Mouse (Mus musculus) olfactory bulb, adult 2 months (tissue): ENCODE data around the gene Rfx5. TPM values are rescaled to one million over a fixed set of nuclear protein-coding genes. Genes with fewer than 3 reads are reported as not detected.
A peak's percentile ranks its signal among the peaks of the same experiment; 100 is the strongest.

Source experiments
- H3K27ac ChIP-seq: fragments of 200-500 bp; 2 replicates; pipeline ENCODE4 v1.5.1; 2012; ENCODE audit warnings: low read depth, low read length; ENCODE audit not compliant: insufficient read depth
- H3K4me1 ChIP-seq: fragments of 200-500 bp; 2 replicates; pipeline ENCODE4 v1.6.1; 2012; ENCODE audit warnings: low read length; ENCODE audit not compliant: control insufficient read depth, insufficient read depth
- H3K4me3 ChIP-seq: fragments of 200-500 bp; 2 replicates; pipeline ENCODE4 v1.5.1; 2012; ENCODE audit warnings: mild to moderate bottlenecking, low read depth, low read length, moderate library complexity; ENCODE audit not compliant: insufficient read depth
- CTCF ChIP-seq: fragments of 200-500 bp; IDR thresholded peaks from 2 replicates; pipeline ENCODE4 v1.5.1; 2012; ENCODE audit warnings: low read depth, mild to moderate bottlenecking, low read length, moderate library complexity; ENCODE audit not compliant: insufficient read depth
- POLR2A ChIP-seq: fragments of 200-500 bp; IDR thresholded peaks from 2 replicates; pipeline ENCODE4 v1.6.1; 2012; ENCODE audit warnings: mild to moderate bottlenecking, low read depth, low read length, moderate library complexity; ENCODE audit not compliant: insufficient read depth
- WGBS: fragments of 180-500 bp; shearing (Covaris S2); methylation state at CpG from one replicate; pipeline ENCODE4 v1.1.7; 2018; 5-methylcytosine and 5-hydroxymethylcytosine counted together
- polyA plus RNA-seq: library from polyadenylated mRNA; stranded (reverse); fragments of >200 nt; gene quantifications from 2 replicates; pipeline ENCODE4 v1.2.4, GENCODE M21; 2012; ENCODE audit warnings: low replicate concordance; ENCODE audit not compliant: missing spikeins, insufficient read depth, insufficient read length

The Rfx5 gene
- polyA plus RNA-seq, 1 experiment: not detected

DNA sequence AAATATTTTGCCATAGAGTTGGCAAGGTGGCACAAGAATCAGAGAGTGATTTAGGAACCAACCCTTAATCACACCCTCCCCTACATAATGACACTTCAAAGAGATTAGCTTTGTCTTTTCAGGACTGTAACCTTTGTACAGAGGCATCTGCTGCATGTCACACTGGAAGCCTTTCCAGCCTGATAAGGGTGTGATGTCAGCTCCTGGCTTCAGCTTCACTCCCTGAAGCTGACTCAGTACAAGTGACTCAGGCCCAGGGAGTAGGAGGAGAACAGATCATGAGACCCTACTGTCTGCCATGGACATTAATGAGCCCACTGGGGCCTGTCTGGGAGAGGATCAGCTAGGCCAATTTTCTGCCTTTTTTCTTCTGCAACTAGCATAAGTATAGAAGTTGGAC is 33.7 kb downstream of the Rfx5 start:
- Histone ChIP-seq H3K27ac (peak overlapping the region; percentile 40; the same call in 1 of the 2 replicates), H3K4me3 (no peak overlapping the region), H3K4me1 (peaks cover 14% of the 10 kb centered on the region)
- TF ChIP-seq POLR2A (no peak), CTCF (no peak)

DNA sequence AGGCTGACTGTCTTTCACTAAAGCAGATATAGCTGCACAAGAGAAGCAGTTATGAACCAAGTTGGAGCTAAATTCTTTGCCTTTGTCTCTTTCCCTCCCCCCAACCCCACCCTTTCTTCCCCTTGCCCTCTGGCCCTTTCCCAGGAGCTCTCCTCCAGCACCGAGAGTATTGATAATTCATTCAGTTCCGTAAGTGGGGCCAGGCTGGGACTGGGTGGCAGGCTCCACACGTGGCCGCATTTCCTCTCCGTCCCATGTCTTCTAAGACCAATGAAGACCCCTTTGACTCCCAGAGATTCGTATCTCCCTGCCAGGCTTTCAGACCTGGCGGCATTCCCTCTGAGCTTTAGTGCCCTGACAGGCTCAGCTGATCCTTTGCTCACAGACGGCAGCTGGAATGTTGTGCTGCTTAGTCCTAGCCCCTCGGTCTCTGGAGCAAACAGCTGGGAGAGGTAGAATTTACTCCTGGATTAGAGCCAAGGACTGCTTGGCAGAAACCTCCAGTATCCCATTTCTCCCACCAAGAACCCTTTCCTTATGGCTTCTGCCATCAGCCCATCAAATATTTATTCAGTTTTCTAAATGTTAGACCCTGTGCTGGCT is 35.4 kb downstream of the Rfx5 start:
- Histone ChIP-seq H3K4me3 (no peak overlapping the region), H3K27ac (no peak overlapping the region), H3K4me1 (peaks cover 14% of the 10 kb centered on the region)
- TF ChIP-seq POLR2A: no peak
- no peak for TF ChIP-seq CTCF
- WGBS: 23% methylated on average over 9 of the region's 9 CpGs

DNA sequence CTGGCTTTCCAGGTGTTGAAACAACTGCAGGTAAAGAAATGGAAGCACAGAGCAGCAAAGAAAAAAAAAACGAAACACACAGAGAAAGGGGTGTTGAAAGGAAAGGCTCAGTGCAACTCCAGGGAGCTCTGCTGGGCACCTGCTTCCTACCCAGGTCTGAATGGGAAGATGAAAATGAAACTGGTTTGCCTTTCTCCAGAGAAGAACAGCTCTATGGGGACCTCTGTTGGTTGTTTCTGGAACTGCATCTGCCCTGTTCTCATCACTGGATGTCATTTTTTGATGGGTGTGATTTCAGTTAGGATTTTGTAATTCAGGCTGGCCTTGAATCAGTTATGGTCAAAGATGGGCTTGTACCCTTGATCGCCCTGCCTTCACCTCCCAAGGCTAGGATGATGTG is 43.1 kb downstream of the Rfx5 start:
- Histone ChIP-seq H3K4me3 (no peak overlapping the region), H3K4me1 (no peaks in the 10 kb centered on the region), H3K27ac (no peak overlapping the region)
- 32% methylated on average over 2 of the region's 2 CpGs for WGBS
- no peak for TF ChIP-seq CTCF
- no peak for TF ChIP-seq POLR2A

DNA sequence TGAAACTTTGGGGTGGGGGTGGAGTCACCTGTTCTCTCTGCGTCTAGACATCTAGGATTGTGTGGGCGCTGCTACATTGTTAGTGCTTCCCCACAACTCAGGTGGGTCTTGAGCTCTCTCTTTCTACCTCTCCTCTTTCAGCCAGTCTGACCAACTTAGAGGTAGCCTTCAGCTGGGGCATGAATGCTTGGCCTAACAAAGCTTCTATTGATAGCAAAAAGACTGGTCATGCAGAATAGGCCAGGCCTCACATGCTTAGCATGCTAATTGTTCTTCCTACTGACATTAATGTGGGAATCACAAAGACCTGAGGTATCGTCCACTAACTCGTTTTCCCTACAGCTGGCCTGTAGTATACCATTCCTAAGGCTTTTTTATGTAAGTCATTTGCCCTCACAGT is 48.7 kb downstream of the Rfx5 start:
- Histone ChIP-seq H3K4me3 (no peak overlapping the region), H3K27ac (no peak overlapping the region), H3K4me1 (no peaks in the 10 kb centered on the region; the same call in 1 of the 2 replicates)
- 37% methylated on average over 4 of the region's 4 CpGs for WGBS
- TF ChIP-seq POLR2A: no peak
- TF ChIP-seq CTCF: no peak

DNA sequence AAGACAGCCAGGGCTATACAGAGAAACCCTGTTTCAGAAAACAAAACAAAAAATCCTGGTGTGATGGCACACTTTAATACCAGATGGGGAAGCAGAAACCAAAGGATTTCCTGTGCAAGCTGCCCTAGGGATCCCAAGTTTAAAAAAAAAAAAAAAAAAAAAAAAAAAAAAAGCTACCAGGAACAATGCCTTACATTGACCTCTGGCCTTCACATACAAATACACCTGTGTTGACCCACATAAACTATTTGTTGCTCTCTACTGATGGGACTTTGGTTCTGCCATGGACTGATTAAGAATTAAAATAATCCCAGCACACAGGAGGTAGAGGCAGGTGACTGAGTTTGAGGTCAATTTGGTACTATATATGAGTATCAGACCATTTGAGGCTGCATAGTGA is 49.4 kb downstream of the Rfx5 start:
- TF ChIP-seq POLR2A (no peak), CTCF (no peak)
- Histone ChIP-seq H3K4me3 (no peak overlapping the region), H3K27ac (no peak overlapping the region), H3K4me1 (no peaks in the 10 kb centered on the region; the same call in 1 of the 2 replicates)

DNA sequence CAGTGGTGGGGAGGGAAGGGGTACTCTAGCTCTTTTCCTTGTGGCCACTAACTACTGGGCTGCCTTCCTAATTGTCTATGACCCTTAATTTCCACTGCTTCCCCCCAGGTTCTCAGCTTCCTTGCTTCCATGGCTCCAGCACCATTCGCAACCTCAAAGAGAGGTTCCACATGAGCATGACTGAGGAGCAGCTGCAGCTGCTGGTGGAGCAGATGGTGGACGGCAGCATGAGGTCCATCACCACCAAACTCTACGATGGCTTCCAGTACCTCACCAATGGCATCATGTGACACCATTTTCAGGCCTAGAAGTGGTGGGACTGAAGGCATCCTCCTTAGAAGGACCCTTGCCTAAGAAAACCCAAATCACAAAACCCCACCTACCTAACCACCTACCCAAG is 51.8 kb downstream of the Rfx5 start:
- Histone ChIP-seq H3K27ac (no peak overlapping the region), H3K4me3 (no peak overlapping the region), H3K4me1 (no peaks in the 10 kb centered on the region; the same call in 1 of the 2 replicates)
- 87% methylated on average over 3 of the region's 3 CpGs for WGBS
- no peak for TF ChIP-seq POLR2A
- TF ChIP-seq CTCF: no peak

DNA sequence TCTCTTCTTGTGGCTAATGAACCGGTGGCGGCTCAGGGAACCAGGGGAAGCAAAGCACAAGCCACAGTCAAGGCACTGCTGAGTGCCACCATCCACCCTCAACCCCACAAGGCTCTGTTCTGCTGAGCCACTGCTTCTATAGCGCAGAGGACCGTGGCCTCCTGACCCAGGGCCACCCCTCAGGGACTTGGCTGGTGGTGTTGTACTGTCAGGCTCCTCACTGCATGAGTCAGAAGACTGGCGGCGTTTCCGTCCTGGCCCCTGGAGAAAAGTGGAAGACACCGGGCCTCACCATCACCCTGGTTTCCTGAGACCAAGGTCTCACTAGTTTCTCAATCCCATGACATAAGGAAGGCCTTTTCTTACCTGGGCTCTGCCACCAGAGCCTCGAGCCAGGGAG is 53.8 kb downstream of the Rfx5 start:
- WGBS: 78% methylated on average over 9 of the region's 9 CpGs
- Histone ChIP-seq H3K4me3 (no peak overlapping the region), H3K27ac (no peak overlapping the region), H3K4me1 (no peaks in the 10 kb centered on the region; the same call in 1 of the 2 replicates)
- no peak for TF ChIP-seq CTCF
- no peak for TF ChIP-seq POLR2A

DNA sequence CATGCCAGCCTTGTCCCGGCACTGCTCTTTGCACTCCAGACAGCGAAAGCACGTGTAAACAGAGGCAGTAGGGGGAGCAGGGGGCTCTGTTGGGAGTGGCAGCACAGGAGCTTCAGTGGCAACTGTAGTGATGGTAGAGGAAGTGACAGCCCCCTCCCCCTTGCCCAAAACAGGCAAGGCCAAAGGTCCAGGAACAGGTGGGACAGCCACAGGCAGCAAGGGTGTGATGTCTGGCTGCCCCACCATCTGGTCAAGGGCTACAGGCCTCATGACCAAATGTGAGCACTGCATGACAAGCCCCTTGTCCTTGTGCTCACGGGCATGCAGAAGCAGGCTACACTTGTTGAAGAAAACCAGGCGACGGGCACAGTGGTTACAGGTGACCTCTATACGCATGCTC is 56.5 kb downstream of the Rfx5 start:
- TF ChIP-seq CTCF: no peak
- TF ChIP-seq POLR2A: no peak
- peaks cover 13% of the 10 kb centered on the region for H3K4me1 ChIP-seq
- 87% methylated on average over 7 of the region's 7 CpGs for WGBS
- no peak overlapping the region for H3K4me3 ChIP-seq
- no peak overlapping the region for H3K27ac ChIP-seq

Other genes starting within 250 kb of the Rfx5 start
- not detected in 2 replicates for gene Cgn, start 167.6 kb upstream of the Rfx5 start, polyA plus RNA-seq
- not detected in 2 replicates for gene Pogz, start 116.5 kb upstream of the Rfx5 start, polyA plus RNA-seq
- gene Psmb4, start 67.1 kb upstream of the Rfx5 start, polyA plus RNA-seq: not detected in 2 replicates
- gene Selenbp1, start 21.0 kb upstream of the Rfx5 start, polyA plus RNA-seq: not detected in 2 replicates
- not detected in 2 replicates for gene Pi4kb, start 20.7 kb downstream of the Rfx5 start, polyA plus RNA-seq
- gene Zfp687, start 61.4 kb downstream of the Rfx5 start, polyA plus RNA-seq: 132 TPM in 1 of 2 replicates, not detected in the other
- 457 TPM in 1 of 2 replicates, not detected in the other for gene Psmd4, start 88.5 kb downstream of the Rfx5 start, polyA plus RNA-seq
- not detected in 2 replicates for gene Pip5k1a, start 152.9 kb downstream of the Rfx5 start, polyA plus RNA-seq
- gene Vps72, start 156.9 kb downstream of the Rfx5 start, polyA plus RNA-seq: not detected in 2 replicates
- not detected in 2 replicates for gene Tmod4, start 170.4 kb downstream of the Rfx5 start, polyA plus RNA-seq
- gene Scnm1, start 179.9 kb downstream of the Rfx5 start, polyA plus RNA-seq: not detected in 2 replicates
- gene Lysmd1, start 180.0 kb downstream of the Rfx5 start, polyA plus RNA-seq: not detected in 2 replicates
- gene Tnfaip8l2, start 188.3 kb downstream of the Rfx5 start, polyA plus RNA-seq: not detected in 2 replicates
- gene Sema6c, start 206.4 kb downstream of the Rfx5 start, polyA plus RNA-seq: not detected in 2 replicates